Mouse (Mus musculus) neural tube, embryonic 10.5 days (tissue): ENCODE measurements around the gene Rgs3.

Experiments
- DNase-seq: peaks from one replicate; pipeline ENCODE4 v3.0.0-alpha.2; 2017; ENCODE audit warnings: low spot score; ENCODE audit errors: extremely low spot score

The Rgs3 gene

GRCm38 (mm10) chr4:62711582-62711981 is 151.9 kb downstream of the Rgs3 start:
- DNase-seq = no peak

- no peak for DNase-seq
These were observed 161.2 kb downstream of the Rgs3 start for GRCm38 (mm10) chr4:62720861-62721260.

GRCm38 (mm10) chr4:62722021-62722426 is 162.4 kb downstream of the Rgs3 start:
- DNase-seq = no peak

GRCm38 (mm10) chr4:62723795-62724194 is 164.1 kb downstream of the Rgs3 start:
- DNase-seq = no peak

GRCm38 (mm10) chr4:62726282-62726937 is 166.8 kb downstream of the Rgs3 start:
- DNase-seq = no peak

- no peak for DNase-seq
These were observed 168.1 kb downstream of the Rgs3 start for GRCm38 (mm10) chr4:62727541-62728303.

- DNase-seq = no peak
These were observed 168.8 kb downstream of the Rgs3 start for GRCm38 (mm10) chr4:62728471-62728870.

GRCm38 (mm10) chr4:62729191-62729590 is 169.5 kb downstream of the Rgs3 start:
- DNase-seq = no peak

- no peak for DNase-seq
These were observed 170.3 kb downstream of the Rgs3 start for GRCm38 (mm10) chr4:62729941-62730340.

- DNase-seq = no peak
These were observed 171.2 kb downstream of the Rgs3 start for GRCm38 (mm10) chr4:62730861-62731260.

GRCm38 (mm10) chr4:62731531-62732063 is 171.9 kb downstream of the Rgs3 start:
- no peak for DNase-seq

GRCm38 (mm10) chr4:62732096-62732495 is 172.4 kb downstream of the Rgs3 start:
- DNase-seq = no peak

GRCm38 (mm10) chr4:62732840-62733239 is 173.2 kb downstream of the Rgs3 start:
- DNase-seq = no peak

- no peak for DNase-seq
These were observed 174.3 kb downstream of the Rgs3 start for GRCm38 (mm10) chr4:62733938-62734337.

- no peak for DNase-seq
These were observed 175.6 kb downstream of the Rgs3 start for GRCm38 (mm10) chr4:62735291-62735690.

GRCm38 (mm10) chr4:62735878-62736277 is 176.2 kb downstream of the Rgs3 start:
- no peak for DNase-seq

GRCm38 (mm10) chr4:62736421-62736820 is 176.8 kb downstream of the Rgs3 start:
- DNase-seq = no peak

GRCm38 (mm10) chr4:62736904-62737303 is 177.3 kb downstream of the Rgs3 start:
- DNase-seq = no peak

- DNase-seq = no peak
These were observed 178.5 kb downstream of the Rgs3 start for GRCm38 (mm10) chr4:62737983-62738695.

- DNase-seq = no peak
These were observed 179.3 kb downstream of the Rgs3 start for GRCm38 (mm10) chr4:62738996-62739395.

- no peak for DNase-seq
These were observed 179.9 kb downstream of the Rgs3 start for GRCm38 (mm10) chr4:62739591-62739990.
